Mouse (Mus musculus): ENCODE measurements around the gene Srbd1.

Gene Srbd1

GRCm38 (mm10) chr17:85974591-85974990 is 170.4 kb downstream of the Srbd1 start:
- DNase-seq = no peak

- no peak for DNase-seq
These were observed 173.9 kb downstream of the Srbd1 start for GRCm38 (mm10) chr17:85971120-85971519.

- DNase-seq = no peak
These were observed 183.3 kb downstream of the Srbd1 start for GRCm38 (mm10) chr17:85961653-85962052.

- DNase-seq = no peak
These were observed 193.2 kb downstream of the Srbd1 start for GRCm38 (mm10) chr17:85951771-85952170.

- no peak for DNase-seq
These were observed 195.0 kb downstream of the Srbd1 start for GRCm38 (mm10) chr17:85949919-85950505.

- DNase-seq = no peak
These were observed 195.8 kb downstream of the Srbd1 start for GRCm38 (mm10) chr17:85948911-85949909.

- DNase-seq = no peak
These were observed 200.2 kb downstream of the Srbd1 start for GRCm38 (mm10) chr17:85944726-85945125.

- DNase-seq = no peak
These were observed 200.9 kb downstream of the Srbd1 start for GRCm38 (mm10) chr17:85943994-85944640.

- DNase-seq = no peak
These were observed 201.4 kb downstream of the Srbd1 start for GRCm38 (mm10) chr17:85943551-85943981.

- DNase-seq = no peak
These were observed 201.9 kb downstream of the Srbd1 start for GRCm38 (mm10) chr17:85943071-85943470.

- no peak for DNase-seq
These were observed 202.9 kb downstream of the Srbd1 start for GRCm38 (mm10) chr17:85942123-85942522.

- DNase-seq = no peak
These were observed 203.7 kb downstream of the Srbd1 start for GRCm38 (mm10) chr17:85941141-85941738.

- DNase-seq = no peak
These were observed 207.8 kb downstream of the Srbd1 start for GRCm38 (mm10) chr17:85937131-85937530.

GRCm38 (mm10) chr17:85935268-85935667 is 209.7 kb downstream of the Srbd1 start:
- DNase-seq = no peak

Measured in thymus, postnatal 14 days (tissue).